In genomic region chrX:20060096-20060768, GRCm38 (mm10) we compare ENCODE assay signal across 8 mouse cellular contexts. TPM values are rescaled to one million over a fixed set of nuclear protein-coding genes. Genes with fewer than 3 reads are reported as not detected.
DNase-seq lines count a peak whose midpoint lies in the region; ATAC-seq and TF ChIP-seq lines count a peak whose summit lies in the region.

No protein-coding gene starts in this region.

- H3K9me3 ChIP-seq in forebrain, embryonic 11.5 days (ENCODE audit: control insufficient read depth, low read length): no peaks in the 10 kb centered on the region
- no peaks in the 10 kb centered on the region for H3K9me3 ChIP-seq in hindbrain, embryonic 14.5 days (ENCODE audit: control insufficient read depth, low read length)
- H3K9me3 ChIP-seq in liver, embryonic 15.5 days (replicated peaks): no peaks in the 10 kb centered on the region
- H3K9me3 ChIP-seq in neural tube, embryonic 15.5 days (replicated peaks): no peaks in the 10 kb centered on the region

- no peaks in the 10 kb centered on the region for H3K27me3 ChIP-seq in forebrain, embryonic 11.5 days (ENCODE audit: control insufficient read depth, insufficient read depth, low read length)
- H3K27me3 ChIP-seq in hindbrain, embryonic 14.5 days (ENCODE audit: control insufficient read depth, insufficient read depth, low read length): no peaks in the 10 kb centered on the region
- peaks cover 25% of the 10 kb centered on the region for H3K27me3 ChIP-seq in liver, embryonic 15.5 days
- no peaks in the 10 kb centered on the region for H3K27me3 ChIP-seq in neural tube, embryonic 15.5 days (replicated peaks)

- DNase-seq in layer of hippocampus, adult 2 months (ENCODE audit: low spot score in 2 of 2): peak in 1 of 2 experiments; percentile 13
- DNase-seq in layer of hippocampus, adult 8-10 months (ENCODE audit: low spot score in 2 of 2): no peak
- peak; percentile 1 for DNase-seq in adrenal gland, adult 8-10 months
- DNase-seq in forebrain, embryonic 11.5 days (ENCODE audit: low spot score): peak; percentile 58
- no peak for DNase-seq in hindbrain, embryonic 14.5 days (ENCODE audit: low spot score)
- DNase-seq in layer of hippocampus, adult 11-12 months (ENCODE audit: low spot score): no peak

- TF ChIP-seq CTCF in layer of hippocampus, adult 2 months (conservative IDR thresholded peaks at IDR 0.05): peak; percentile 42

- no peaks in the 10 kb centered on the region for H3K4me1 ChIP-seq in forebrain, embryonic 11.5 days (replicated peaks; ENCODE audit: control insufficient read depth, insufficient read depth, low read length)
- no peaks in the 10 kb centered on the region for H3K4me1 ChIP-seq in hindbrain, embryonic 14.5 days (replicated peaks; ENCODE audit: control insufficient read depth, insufficient read depth, low read length)
- H3K4me1 ChIP-seq in liver, embryonic 15.5 days (replicated peaks): no peaks in the 10 kb centered on the region
- H3K4me1 ChIP-seq in neural tube, embryonic 15.5 days: 0 out of 2 replicates have a peak, but pooled peaks cover 3% of the 10 kb centered on the region

- H3K4me2 ChIP-seq in forebrain, embryonic 11.5 days (ENCODE audit: low read depth, low read length, severe bottlenecking): peak overlapping the region; percentile 67
- peak overlapping the region; percentile 66 for H3K4me2 ChIP-seq in hindbrain, embryonic 14.5 days (replicated peaks)
- peak overlapping the region; percentile 49 for H3K4me2 ChIP-seq in liver, embryonic 15.5 days
- peak overlapping the region; percentile 72 for H3K4me2 ChIP-seq in neural tube, embryonic 15.5 days

- WGBS in forebrain, embryonic 11.5 days: 19% methylated on average over 59 of the region's 65 CpGs
- WGBS in hindbrain, embryonic 14.5 days: 31% methylated on average over 65 of the region's 65 CpGs
- 21% methylated on average over 65 of the region's 65 CpGs for WGBS in liver, embryonic 15.5 days (ENCODE audit: insufficient replicate concordance)
- 30% methylated on average over 65 of the region's 65 CpGs for WGBS in neural tube, embryonic 15.5 days

- peak overlapping the region; percentile 32 for H3K9ac ChIP-seq in forebrain, embryonic 11.5 days (ENCODE audit: low read length)
- peak overlapping the region; percentile 51 for H3K9ac ChIP-seq in hindbrain, embryonic 14.5 days
- H3K9ac ChIP-seq in liver, embryonic 15.5 days: no peak overlapping the region
- peak overlapping the region; percentile 36 for H3K9ac ChIP-seq in neural tube, embryonic 15.5 days (replicated peaks)

- H3K4me3 ChIP-seq in layer of hippocampus, adult 2 months: peak overlapping the region; percentile 56
- peak overlapping the region; percentile 39 for H3K4me3 ChIP-seq in forebrain, embryonic 11.5 days (ENCODE audit: low read depth, low read length)
- H3K4me3 ChIP-seq in hindbrain, embryonic 14.5 days (replicated peaks; ENCODE audit: low read length): peak overlapping the region; percentile 45
- H3K4me3 ChIP-seq in liver, embryonic 15.5 days (replicated peaks): peak overlapping the region; percentile 33
- H3K4me3 ChIP-seq in neural tube, embryonic 15.5 days (replicated peaks): peak overlapping the region; percentile 45

- H3K27ac ChIP-seq in layer of hippocampus, adult 2 months: no peak overlapping the region
- H3K27ac ChIP-seq in forebrain, embryonic 11.5 days (ENCODE audit: low read depth, low read length): no peak overlapping the region
- no peak overlapping the region for H3K27ac ChIP-seq in hindbrain, embryonic 14.5 days
- no peak overlapping the region for H3K27ac ChIP-seq in liver, embryonic 15.5 days (replicated peaks)
- no peak overlapping the region for H3K27ac ChIP-seq in neural tube, embryonic 15.5 days (replicated peaks)

- ATAC-seq in forebrain, embryonic 11.5 days (replicated peaks; ENCODE audit: low FRiP score): peak; percentile 59
- peak; percentile 72 for ATAC-seq in hindbrain, embryonic 14.5 days (ENCODE audit: low FRiP score)
- ATAC-seq in liver, embryonic 15.5 days (ENCODE audit: insufficient read depth): no peak
- ATAC-seq in neural tube, embryonic 15.5 days (ENCODE audit: low FRiP score): peak; percentile 81

- no peaks in the 10 kb centered on the region for H3K36me3 ChIP-seq in forebrain, embryonic 11.5 days (ENCODE audit: control insufficient read depth, insufficient read depth, low read length)
- H3K36me3 ChIP-seq in hindbrain, embryonic 14.5 days (replicated peaks; ENCODE audit: control insufficient read depth, insufficient read depth): no peaks in the 10 kb centered on the region
- no peaks in the 10 kb centered on the region for H3K36me3 ChIP-seq in liver, embryonic 15.5 days (replicated peaks)
- H3K36me3 ChIP-seq in neural tube, embryonic 15.5 days: no peaks in the 10 kb centered on the region

RNA-seq across cellular contexts. Expression of gene Chst7, which starts 0.9 kb away (rescaled TPM):
- 1 to 10 TPM; 2.6 to 4.6 TPM for total RNA-seq in layer of hippocampus, adult 2 months (2021)
- total RNA-seq in layer of hippocampus, adult 8-10 months (2022): 1 to 10 TPM; 3.0 to 5.7 (median 3.7) TPM
- total RNA-seq in adrenal gland, adult 8-10 months (2022): 1 to 10 TPM in 3 of 4 experiments, under 1 TPM in 1; 0.94 to 1.6 (median 1.4) TPM
- polyA plus RNA-seq in forebrain, embryonic 11.5 days (2014; fragmentation: Nextera tagmentation; extraction: Ambion mirVana): 3.9 and 4.4 TPM in 2 replicates
- polyA plus RNA-seq in hindbrain, embryonic 14.5 days (2014; fragmentation: Nextera tagmentation; extraction: Ambion mirVana): 7.1 and 9.0 TPM in 2 replicates
- polyA plus RNA-seq in liver, embryonic 15.5 days (2015; fragmentation: Nextera tagmentation; extraction: Ambion mirVana): 1.0 and 1.3 TPM in 2 replicates
- 6.6 and 6.7 TPM in 2 replicates for polyA plus RNA-seq in neural tube, embryonic 15.5 days (2015; fragmentation: Nextera tagmentation; extraction: Ambion mirVana)

Comparison
In these comparisons a context has a peak if more than half of its experiments do, and no peak if none do; other contexts are left out.
1. DNase-seq: peak in adrenal gland, adult 8-10 months (single experiment) and forebrain, embryonic 11.5 days (single experiment); none in layer of hippocampus, adult 8-10 months (0 of 2), hindbrain, embryonic 14.5 days (single experiment) and layer of hippocampus, adult 11-12 months (single experiment).
2. Peak in every context shown above with its lines, with median percentiles within 50 percentile points of each other: H3K4me3 ChIP-seq and H3K4me2 ChIP-seq.